Mouse (Mus musculus): Measurements from ENCODE around the gene Pdcl3.

The Pdcl3 gene

GRCm38 (mm10) chr1:38985308-38985707 lies at the start of gene Pdcl3:
Gene Pdcl3, plus strand, starts transcription at chr1:38985608.
- no peak for DNase-seq (ENCODE audit: inconsistent age in 2 of 2, low spot score in 1 of 2)

DNA sequence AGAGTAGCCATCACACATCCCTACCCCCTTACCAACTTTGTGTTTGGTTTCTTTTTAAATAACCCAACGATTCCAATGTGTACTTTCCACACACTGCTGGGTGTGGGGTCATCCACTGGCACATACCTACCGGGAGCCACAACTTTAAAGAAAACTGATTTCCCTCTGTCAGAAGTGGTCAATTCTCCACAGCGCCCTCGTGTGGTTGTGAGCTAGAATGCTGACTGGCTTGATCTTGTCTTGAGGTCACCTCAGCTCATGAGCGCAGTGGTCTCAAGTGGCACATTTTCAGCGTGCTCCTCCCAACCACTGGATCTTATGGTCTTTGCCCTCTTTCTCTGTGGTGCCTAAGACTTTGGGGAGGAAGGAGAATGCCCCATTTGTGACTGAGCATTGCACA lies 48.6 kb upstream of the Pdcl3 start:
- DNase-seq (ENCODE audit: inconsistent age in 2 of 2, low spot score in 1 of 2) = peak; percentile 8 to 55

DNA sequence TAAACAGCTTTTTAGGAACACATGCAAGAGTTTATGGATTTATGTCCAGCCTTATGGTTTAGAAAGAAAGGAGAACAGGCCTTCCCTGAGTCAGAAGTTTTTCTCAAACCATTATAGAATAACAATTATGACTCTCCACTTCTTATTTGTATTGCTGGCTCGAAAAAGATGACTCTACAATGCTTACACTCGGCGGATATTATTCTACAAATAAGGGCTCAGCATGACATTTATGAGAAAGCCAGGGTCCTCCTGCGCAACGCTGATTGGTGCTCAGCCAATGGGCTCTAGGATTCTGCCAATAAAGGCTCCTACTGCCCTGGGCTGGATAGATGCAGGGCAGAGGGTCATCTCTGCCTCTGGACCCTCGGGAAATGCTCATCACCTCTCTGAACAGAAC lies 46.6 kb upstream of the Pdcl3 start, which contains the start of gene Nms:
Gene Nms (plus strand): TSS at position 301 of the 400 bp plus-strand sequence.
- DNase-seq (ENCODE audit: inconsistent age in 2 of 2, low spot score in 1 of 2) = no peak

DNA sequence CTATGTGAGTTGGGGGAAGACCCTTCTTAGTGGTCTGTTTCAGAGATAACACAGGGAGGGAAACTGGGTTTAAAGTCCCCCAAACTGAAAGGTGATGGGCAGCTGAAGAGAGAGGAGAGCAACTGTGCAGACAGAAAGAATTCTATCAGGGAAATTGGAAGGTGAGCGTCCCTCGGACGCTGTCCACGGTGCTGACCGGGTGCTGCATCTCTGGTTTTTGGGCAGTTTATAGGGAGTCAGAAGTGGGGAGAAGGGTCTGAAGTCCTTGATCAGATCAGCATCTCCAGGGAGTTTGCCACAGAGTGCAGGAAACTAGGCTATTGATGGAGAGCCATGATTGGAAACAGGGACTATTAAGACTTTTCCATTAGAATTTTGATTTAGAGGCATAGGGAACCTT lies 45.8 kb upstream of the Pdcl3 start:
- DNase-seq (ENCODE audit: inconsistent age in 2 of 2, low spot score in 1 of 2) = peak; percentile 7 to 53

DNA sequence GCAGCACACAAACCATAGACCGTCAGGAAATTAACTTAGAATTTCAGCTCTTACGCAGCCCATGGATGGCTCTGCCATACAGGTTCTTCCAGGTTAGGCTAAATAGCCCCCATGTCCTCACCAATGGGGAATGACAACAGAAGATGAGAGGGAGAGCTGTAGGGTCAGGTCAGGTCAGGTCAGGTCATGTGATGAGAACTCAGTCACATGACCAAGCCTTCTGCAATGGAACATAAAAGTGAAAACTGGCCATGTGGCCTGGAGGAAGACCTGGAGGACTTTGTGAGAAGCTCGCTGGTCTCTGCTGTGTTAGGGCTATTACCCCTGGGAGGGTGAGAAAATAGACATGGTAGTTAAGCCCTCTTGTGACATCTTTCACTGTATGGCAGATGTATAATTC lies 29.0 kb upstream of the Pdcl3 start:
- DNase-seq (ENCODE audit: inconsistent age in 2 of 2, low spot score in 1 of 2) = no peak

GRCm38 (mm10) chr1:38969116-38969515 lies 16.3 kb upstream of the Pdcl3 start:
- no peak for DNase-seq (ENCODE audit: inconsistent age in 2 of 2, low spot score in 1 of 2)

- DNase-seq (ENCODE audit: inconsistent age in 2 of 2, low spot score in 1 of 2) = no peak
These were observed 13.7 kb upstream of the Pdcl3 start for GRCm38 (mm10) chr1:38971712-38972111.

- DNase-seq (ENCODE audit: inconsistent age in 2 of 2, low spot score in 1 of 2) = peak; percentile 70 to 91
These were observed 12.3 kb upstream of the Pdcl3 start for GRCm38 (mm10) chr1:38972986-38973592.

DNA sequence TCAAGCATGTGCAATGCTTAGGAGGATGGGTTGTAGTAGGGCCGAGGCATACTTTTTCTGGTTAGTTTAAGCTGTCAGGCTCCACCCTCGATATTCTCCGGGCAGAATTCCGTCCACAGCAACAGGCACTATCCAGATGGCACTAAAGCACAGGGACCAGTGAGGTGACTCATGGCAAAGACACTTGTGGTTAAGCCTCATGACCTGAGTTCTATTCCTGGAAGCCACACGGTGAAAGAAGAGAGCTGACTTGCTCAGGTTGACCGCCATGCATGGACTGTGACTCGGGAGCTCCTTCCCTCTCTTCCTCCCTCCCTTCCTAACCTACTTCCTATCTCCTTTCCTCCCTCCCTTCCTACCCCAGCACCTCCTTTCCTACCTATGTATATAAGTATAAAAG lies 5.5 kb upstream of the Pdcl3 start:
- no peak for DNase-seq (ENCODE audit: inconsistent age in 2 of 2, low spot score in 1 of 2)

GRCm38 (mm10) chr1:38983870-38984269 lies 1.5 kb upstream of the Pdcl3 start:
- peak in 1 of 2 experiments; percentile 63 for DNase-seq (ENCODE audit: inconsistent age in 2 of 2, low spot score in 1 of 2)

DNA sequence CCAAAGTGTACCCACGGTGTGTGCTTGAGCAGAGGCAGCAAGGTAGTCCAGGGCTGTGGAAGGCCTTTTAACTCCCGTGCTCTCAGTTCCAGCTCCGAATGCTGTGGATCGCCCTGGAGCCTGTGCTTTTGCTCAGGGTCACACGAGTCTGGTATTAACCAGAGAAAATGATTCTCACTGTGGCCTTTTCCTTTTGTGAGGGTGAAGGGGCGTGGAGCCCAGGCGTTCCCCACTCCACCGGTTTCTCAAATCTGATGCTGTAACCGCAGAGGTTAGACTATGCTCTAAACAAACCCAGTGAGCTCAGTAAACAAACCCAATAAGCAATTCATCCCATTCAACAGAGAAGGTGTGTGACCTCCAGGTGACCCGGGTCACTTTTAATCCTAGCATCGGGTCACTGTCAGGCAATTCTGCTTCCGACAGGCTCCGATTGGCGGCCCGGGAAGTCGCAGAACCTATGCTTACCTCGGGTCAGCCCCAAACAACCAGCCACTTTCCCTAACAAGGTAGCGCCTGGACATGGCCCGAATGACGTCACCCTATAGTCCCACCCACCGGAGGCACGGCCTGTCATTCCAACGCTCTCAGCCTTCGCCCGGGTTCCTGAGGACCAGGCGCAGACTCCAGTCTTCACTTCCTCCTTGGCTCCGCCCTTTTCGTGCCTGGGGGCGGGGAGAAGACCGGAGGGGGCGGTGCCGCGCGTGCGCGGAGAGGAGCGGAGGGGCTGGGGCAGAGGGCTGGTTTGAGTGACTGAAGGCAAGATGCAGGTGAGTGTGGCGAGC lies 1.9 kb downstream of the Pdcl3 start:
- peak; percentile 98 to 100 for DNase-seq (ENCODE audit: inconsistent age in 2 of 2, low spot score in 1 of 2)

GRCm38 (mm10) chr1:38987865-38988211 lies 2.4 kb downstream of the Pdcl3 start:
- DNase-seq (ENCODE audit: inconsistent age in 2 of 2, low spot score in 1 of 2) = no peak

- DNase-seq (ENCODE audit: inconsistent age in 2 of 2, low spot score in 1 of 2) = no peak
These were observed 2.9 kb downstream of the Pdcl3 start for GRCm38 (mm10) chr1:38988357-38988756.

- no peak for DNase-seq (ENCODE audit: inconsistent age in 2 of 2, low spot score in 1 of 2)
These were observed 7.0 kb downstream of the Pdcl3 start for GRCm38 (mm10) chr1:38992365-38992764.

GRCm38 (mm10) chr1:39001106-39001505 lies 15.7 kb downstream of the Pdcl3 start:
- peak; percentile 72 to 93 for DNase-seq (ENCODE audit: inconsistent age in 2 of 2, low spot score in 1 of 2)

GRCm38 (mm10) chr1:39005751-39006354 lies 20.4 kb downstream of the Pdcl3 start:
- DNase-seq (ENCODE audit: inconsistent age in 2 of 2, low spot score in 1 of 2) = no peak

DNA sequence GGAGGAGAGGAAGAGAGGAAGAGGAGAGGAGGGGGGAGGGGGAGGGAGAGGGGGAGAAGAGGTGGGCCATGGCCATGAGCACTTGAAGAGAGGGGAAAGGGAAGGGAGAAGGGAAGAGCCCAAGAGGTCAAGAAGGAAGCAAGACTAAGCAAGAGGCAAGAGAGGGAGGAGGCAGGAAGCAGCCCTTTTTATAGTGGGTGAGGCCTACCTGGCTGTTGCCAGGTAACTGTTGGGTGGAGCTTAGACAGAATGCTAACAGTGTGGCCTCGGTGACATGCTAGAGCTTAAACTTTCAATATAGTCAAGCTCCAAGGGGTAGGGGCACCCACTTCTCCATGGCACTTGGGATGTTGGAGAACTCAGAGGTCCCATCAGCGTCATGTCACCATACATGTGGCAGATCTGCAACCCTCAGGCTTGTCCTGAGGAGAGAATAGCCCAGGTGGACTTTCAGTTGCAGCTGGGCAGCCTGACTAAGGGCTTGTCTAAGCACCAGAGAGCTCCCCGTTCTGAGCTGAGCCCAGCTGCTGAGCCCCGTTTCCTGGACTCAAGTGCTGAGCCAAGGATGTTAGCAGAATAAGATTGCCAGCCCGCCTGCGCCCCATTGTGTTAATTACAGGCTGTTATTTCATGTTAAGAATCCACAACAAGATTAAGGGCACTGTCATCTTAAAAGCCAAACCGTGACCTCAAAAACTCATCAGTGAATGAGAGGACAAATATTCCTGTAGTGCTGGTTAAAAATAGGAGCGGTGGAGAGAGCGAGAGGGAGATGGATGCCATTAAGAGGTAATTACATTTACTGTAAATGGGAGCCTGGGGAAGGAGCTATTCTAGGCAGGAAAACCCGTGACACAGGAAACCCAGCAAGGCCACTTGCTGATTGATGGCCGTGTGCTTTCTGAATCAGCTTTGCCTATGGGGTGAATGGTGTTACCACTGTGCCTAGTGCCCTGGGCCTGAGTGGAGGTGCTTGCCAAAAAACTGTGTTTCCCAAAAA lies 21.7 kb downstream of the Pdcl3 start:
- peak; percentile 33 to 76 for DNase-seq (ENCODE audit: inconsistent age in 2 of 2, low spot score in 1 of 2)

- DNase-seq (ENCODE audit: inconsistent age in 2 of 2, low spot score in 1 of 2) = peak; percentile 60 to 92
These were observed 25.2 kb downstream of the Pdcl3 start for GRCm38 (mm10) chr1:39010583-39011021.

DNA sequence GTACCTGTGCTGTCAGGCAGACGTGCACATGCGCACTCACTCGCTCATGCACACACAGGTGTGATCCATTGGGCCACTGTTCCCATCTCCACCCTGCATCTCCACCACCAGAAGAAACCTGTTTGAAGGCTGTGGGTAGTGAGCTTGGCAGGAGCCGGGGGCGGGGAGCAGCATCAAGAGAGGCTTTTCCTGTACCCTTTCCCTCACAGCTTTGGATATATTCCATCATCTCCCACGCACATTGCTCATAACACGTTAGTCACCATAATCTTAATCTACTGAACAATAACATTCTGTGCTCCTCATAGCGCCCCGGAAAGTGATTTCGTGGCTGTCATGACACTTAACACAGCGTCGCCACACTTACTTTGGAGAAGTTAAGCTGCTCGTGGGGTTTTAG lies 27.2 kb downstream of the Pdcl3 start:
- no peak for DNase-seq (ENCODE audit: inconsistent age in 2 of 2, low spot score in 1 of 2)

- DNase-seq (ENCODE audit: inconsistent age in 2 of 2, low spot score in 1 of 2) = no peak
These were observed 28.4 kb downstream of the Pdcl3 start for GRCm38 (mm10) chr1:39013843-39014242.

DNA sequence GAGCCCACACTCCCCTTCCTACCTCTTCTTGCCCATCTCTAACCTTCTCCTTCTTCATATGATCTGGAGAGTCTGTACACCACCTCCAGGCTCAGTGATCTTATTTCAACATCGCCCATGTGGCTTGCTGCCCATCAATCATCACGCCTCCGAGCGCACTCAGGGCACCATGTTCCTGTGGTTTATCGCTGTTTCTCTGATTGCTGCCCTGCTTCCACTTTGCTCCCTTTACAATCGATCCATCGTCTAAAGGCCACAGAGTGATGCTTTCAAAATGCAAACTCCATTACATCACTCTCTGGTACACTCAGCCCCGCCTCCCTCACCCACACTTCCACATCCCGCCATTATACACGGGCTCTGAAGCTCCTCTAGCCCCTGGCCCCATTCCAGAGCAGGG lies 30.1 kb downstream of the Pdcl3 start:
- DNase-seq (ENCODE audit: inconsistent age in 2 of 2, low spot score in 1 of 2) = no peak

Data from adrenal gland, adult (tissue).